Mouse (Mus musculus) cerebellum, adult 9-10 months (tissue): ENCODE results near the gene Atp12a.
A peak's percentile ranks its signal among the peaks of the same experiment; 100 is the strongest.

ENCODE experiments used
- DNase-seq: peaks from one replicate; pipeline ENCODE4 v3.0.0; 2022

The Atp12a gene

DNA sequence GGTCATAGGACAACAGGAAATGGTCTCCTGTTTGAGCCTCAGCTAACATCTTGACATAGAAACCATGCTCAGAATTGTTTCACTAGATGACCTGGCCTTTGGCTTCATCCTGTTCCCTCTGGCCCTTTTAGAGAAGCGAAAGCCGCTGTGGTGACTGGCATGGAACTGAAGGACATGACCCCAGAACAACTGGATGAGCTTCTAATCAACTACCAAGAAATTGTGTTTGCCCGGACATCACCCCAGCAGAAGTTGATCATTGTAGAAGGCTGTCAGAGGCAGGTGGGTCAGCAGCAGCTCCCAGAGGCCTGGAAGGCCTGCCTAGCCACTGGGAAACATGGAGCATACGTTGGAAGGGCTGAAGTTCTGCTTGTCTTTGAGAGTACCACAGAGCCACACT lies 17.5 kb downstream of the Atp12a start:
- DNase-seq = no peak

DNA sequence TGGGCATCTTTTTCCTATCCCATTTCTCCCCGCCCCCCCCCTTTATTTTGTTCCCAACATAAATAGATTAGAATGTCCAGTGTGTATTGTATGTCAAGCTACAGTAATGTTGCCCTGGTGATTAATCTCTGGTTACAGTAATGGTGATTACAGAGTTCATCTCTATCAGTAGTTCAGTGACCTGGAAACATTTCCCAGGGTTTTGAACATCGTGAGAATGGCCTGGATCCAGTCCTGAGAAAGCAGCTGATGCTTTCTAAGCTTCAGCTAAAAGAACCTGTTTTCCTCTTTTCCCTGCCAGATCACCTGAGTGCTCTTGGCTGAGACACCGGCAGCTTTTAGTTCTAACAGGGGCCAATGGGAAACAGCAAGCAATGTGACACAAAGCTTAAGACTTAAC lies 25.4 kb downstream of the Atp12a start:
- no peak for DNase-seq

DNA sequence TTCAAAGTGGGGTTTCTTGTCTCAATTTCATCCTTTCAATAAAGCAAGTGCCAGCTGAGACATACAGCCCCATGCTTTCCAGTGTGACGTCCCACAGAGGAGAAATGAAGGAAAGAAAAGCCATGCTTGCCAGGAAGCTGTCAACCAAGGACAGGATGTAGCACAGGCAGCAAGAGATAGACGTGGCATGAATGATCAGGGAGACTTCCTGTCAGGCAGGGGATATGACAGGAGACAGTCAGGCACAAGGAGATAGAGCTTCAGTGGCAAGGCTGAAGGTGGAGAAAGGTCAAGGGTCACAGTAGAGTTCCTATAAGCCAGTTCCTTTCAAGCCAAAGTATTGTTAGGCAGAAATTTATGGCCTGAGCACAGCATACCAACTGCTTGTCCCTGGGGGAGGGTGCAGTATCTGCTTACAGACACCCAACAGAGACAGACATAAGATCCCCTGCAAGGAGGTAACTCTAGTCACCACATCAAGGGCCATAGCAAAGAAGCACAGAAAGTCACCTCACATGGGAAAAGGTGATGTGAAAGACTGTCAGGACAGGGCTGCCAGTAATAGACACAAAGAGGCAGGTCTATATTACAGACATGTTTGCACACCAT lies 28.9 kb downstream of the Atp12a start:
- no peak for DNase-seq

DNA sequence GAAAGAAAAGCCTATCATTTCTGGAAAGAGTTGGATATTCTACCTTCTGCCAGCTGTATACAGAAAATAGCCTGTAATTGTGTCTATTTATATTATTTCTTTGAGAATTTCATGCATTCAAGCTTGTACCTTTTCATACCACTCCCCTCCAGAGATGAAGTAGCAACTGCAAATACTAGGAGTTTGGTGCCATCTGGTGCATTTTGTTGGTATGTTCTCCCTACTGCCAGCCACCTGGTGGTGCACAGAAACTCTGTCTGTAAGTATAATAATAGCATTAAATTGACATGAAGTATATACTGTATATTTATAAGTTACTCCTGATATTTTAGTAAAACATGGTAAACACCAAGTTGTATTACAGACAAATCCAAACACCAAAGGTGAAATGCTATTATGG lies 33.1 kb downstream of the Atp12a start:
- DNase-seq = peak; percentile 12

DNA sequence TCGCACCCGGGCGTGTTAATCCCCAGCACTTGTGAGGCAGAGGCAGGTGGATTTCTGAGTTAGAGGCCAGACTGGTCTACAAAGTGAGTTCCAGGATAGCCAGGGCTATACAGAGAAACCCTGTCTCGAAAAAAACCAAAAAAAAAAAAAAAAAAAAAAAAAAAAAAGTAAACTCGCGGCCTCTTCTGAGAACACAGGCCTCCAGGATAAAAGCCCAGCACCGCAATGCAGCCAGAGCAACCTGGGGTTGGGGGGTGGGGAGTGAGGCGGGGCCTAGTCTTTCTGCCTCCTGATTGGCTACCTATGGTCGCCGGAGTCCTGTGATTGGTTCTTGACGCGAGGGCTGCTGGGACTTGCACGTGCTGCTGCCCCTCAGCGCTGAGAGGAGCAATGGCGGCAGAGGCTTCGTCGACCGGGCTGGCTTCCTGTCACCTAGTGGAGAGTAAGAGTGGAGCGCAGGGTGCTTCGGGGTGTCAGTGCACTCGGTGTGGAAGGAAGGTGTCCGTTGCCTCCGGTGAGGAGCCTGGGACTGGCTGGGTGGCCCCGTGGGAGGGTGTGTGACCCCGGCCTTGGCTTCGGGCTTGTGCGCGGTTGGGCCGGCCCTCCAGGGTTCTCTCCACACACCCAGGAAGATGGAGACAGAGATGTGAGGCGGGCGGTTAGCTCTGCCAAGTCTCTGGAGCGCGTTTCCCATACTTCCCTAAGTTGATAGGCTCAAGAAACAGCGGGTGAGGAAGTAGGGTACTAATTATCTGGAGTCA lies 37.6 kb downstream of the Atp12a start, which contains the start of gene Rnf17:
Rnf17 (plus strand) TSS at position 271 of the 761 bp plus-strand sequence.
- DNase-seq = no peak

DNA sequence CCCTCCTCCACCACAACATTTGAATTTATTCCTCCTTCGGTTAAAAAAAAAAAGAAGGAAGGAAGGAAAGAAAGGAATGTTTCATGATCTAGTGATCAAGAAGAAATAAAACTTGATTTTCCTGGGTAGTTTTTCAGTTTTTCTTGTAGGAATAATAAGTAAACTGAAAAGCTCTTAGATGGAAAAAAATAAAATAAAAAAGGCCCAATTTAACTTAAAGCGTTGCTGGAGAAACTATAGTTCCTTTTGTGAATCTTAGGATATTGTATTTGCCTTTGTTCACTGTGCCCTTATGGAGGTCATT lies 38.2 kb downstream of the Atp12a start:
- no peak for DNase-seq
